Mouse (Mus musculus) neural tube, embryonic 11.5 days (tissue): ENCODE measurements around the gene Rbm8a2. TPM values are rescaled to one million over a fixed set of nuclear protein-coding genes. Genes with fewer than 3 reads are reported as not detected.

Experiments used
- ATAC-seq: fragments of 200-750 bp; cut with Nextera tagmentation; 2 replicates; pipeline ENCODE4 v1.8.0; 2017; ENCODE audit warnings: moderate number of reproducible peaks, mild to moderate bottlenecking, moderate TSS enrichment, moderate library complexity; ENCODE audit not compliant: insufficient read depth, low FRiP score, low TSS enrichment
- DNase-seq: peaks from one replicate; pipeline ENCODE4 v3.0.0-alpha.2; 2015; ENCODE audit warnings: low spot score
- H3K27ac ChIP-seq: fragments of 300-500 bp; sonication (generic); 2 replicates; pipeline ENCODE4 v1.5.1; 2014; ENCODE audit warnings: low read depth, mild to moderate bottlenecking, low read length
- H3K27me3 ChIP-seq: fragments of 300-500 bp; sonication (generic); 2 replicates; pipeline ENCODE4 v1.6.1; 2014; ENCODE audit warnings: mild to moderate bottlenecking, low read length, mixed read lengths; ENCODE audit not compliant: control insufficient read depth, insufficient read depth
- H3K36me3 ChIP-seq: fragments of 300-500 bp; sonication (generic); 2 replicates; pipeline ENCODE4 v1.6.1; 2014; ENCODE audit warnings: mild to moderate bottlenecking, low read length, moderate library complexity, mixed read lengths; ENCODE audit not compliant: control insufficient read depth, insufficient read depth
- H3K4me1 ChIP-seq: fragments of 300-500 bp; sonication (generic); 2 replicates; pipeline ENCODE4 v1.6.1; 2014; ENCODE audit warnings: low read length, mixed read lengths; ENCODE audit not compliant: control insufficient read depth, insufficient read depth
- H3K4me2 ChIP-seq: fragments of 300-500 bp; sonication (generic); 2 replicates; pipeline ENCODE4 v1.6.1; 2014; ENCODE audit warnings: low read depth, mild to moderate bottlenecking, moderate library complexity
- H3K4me3 ChIP-seq: fragments of 300-500 bp; sonication (generic); 2 replicates; pipeline ENCODE4 v1.5.1; 2014; ENCODE audit warnings: low read depth, low read length
- H3K9ac ChIP-seq: fragments of 300-500 bp; sonication (generic); 2 replicates; pipeline ENCODE4 v1.6.1; 2014; ENCODE audit warnings: mild to moderate bottlenecking, low read length
- H3K9me3 ChIP-seq: fragments of 300-500 bp; sonication (generic); 2 replicates; pipeline ENCODE4 v1.6.1; 2016; ENCODE audit warnings: low read length; ENCODE audit not compliant: control insufficient read depth
- WGBS: fragments of 180-500 bp; shearing (Covaris S2); extraction: QIAGEN DNeasy Blood & Tissue Kit; methylation state at CpG from one replicate; pipeline ENCODE4 v1.1.7; 2014; 5-methylcytosine and 5-hydroxymethylcytosine counted together
- polyA plus RNA-seq: library from polyadenylated mRNA; unstranded; fragments of >200 nt; fragmentation: Nextera tagmentation; extraction: Ambion mirVana; gene quantifications from 2 replicates; pipeline ENCODE4 v1.2.1, GENCODE M21; 2014

The Rbm8a2 gene
- polyA plus RNA-seq, 1 experiment from 2014 or later, result 0.82 TPM

GRCm38 (mm10) chr1:175946718-175947315 is 32.1 kb downstream of the Rbm8a2 start:
- no peak overlapping the region for H3K4me2 ChIP-seq
- ATAC-seq (peak; percentile 33; the same call in 1 of the 2 replicates), DNase-seq (no peak)
- H3K27me3 ChIP-seq, result no peaks in the 10 kb centered on the region
- WGBS, result 60% methylated on average over 4 of the region's 4 CpGs
- no peaks in the 10 kb centered on the region for H3K4me1 ChIP-seq
- H3K9ac ChIP-seq, result no peak overlapping the region
- H3K9me3 ChIP-seq, result no peaks in the 10 kb centered on the region
- no peak overlapping the region for H3K4me3 ChIP-seq
- no peak overlapping the region for H3K27ac ChIP-seq
- no peaks in the 10 kb centered on the region for H3K36me3 ChIP-seq

DNA sequence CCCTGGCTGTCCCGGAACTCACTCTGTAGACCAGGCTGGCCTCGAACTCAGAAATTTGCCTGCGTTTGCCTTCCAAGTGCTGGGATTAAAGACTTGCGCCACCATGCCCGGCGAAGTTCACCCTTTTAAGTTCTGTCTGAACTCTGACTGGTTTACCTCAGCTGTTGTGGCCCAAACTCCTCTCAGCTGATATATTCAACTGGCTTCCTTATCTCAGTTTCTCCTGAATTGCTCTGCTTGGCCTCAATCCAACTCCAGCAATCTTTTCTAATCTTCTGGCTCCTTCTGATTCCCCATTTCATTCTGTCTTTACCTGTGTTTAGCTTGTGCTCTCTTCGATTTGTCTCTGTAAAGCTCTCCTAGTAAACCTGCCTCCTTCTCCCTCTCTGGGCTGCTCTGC is 35.7 kb downstream of the Rbm8a2 start:
- whole genome bisulfite sequencing, result 94% methylated on average over 7 of the region's 7 CpGs

DNA sequence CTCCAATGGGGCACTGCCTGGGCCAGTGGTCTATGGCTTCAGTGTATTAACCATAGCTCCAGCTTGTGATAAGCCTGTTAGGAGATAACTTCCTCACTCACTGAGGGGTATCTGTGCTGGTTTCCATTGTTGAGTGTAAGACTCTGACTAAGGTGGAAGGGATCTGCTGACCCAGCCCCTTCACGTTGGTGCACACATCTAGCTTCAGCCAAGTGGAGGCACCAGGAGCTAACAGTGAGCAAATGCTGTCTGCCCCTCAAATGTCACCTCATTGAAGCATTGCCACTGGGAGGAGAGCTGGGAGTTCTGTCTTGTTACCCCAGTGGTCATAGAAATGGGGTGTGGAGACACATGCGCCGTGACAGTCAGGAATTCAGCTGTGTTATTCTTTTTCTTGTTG is 40.2 kb downstream of the Rbm8a2 start:
- Histone ChIP-seq H3K9ac (no peak overlapping the region), H3K4me3 (no peak overlapping the region), H3K9me3 (no peaks in the 10 kb centered on the region), H3K27me3 (no peaks in the 10 kb centered on the region), H3K4me1 (no peaks in the 10 kb centered on the region), H3K36me3 (no peaks in the 10 kb centered on the region), H3K27ac (no peak overlapping the region), H3K4me2 (no peak overlapping the region)
- ATAC-seq (no peak), DNase-seq (no peak)
- 78% methylated on average over 3 of the region's 3 CpGs for WGBS

More for the DNA sequence above, 35.7 kb downstream of the Rbm8a2 start:
- Histone ChIP-seq H3K27ac (no peak overlapping the region), H3K4me1 (no peaks in the 10 kb centered on the region), H3K27me3 (no peaks in the 10 kb centered on the region), H3K9me3 (no peaks in the 10 kb centered on the region), H3K9ac (no peak overlapping the region), H3K36me3 (no peaks in the 10 kb centered on the region), H3K4me3 (no peak overlapping the region), H3K4me2 (no peak overlapping the region)
- no peak for ATAC-seq
- no peak for DNase-seq

DNA sequence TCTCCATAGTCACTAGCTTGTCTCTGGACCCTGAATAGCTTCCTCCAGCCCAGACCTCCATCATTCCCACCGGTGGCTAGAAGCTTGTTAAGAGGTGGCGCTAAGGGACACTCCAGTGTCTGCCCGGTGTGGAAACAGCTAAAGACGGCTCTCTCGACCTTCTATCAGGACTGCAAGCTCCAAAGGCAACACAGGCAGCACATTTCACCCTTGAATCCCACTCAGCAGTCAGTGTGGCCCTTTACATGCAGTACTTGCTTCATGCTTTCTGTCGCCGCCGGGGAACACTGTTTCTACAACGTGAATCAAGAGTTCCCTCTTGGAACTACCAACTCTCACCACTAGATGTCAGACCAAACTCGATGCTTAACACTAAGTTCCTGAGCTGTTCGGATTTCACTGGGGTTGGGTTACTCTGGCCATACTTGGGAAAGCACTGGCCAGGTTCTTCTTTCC is 42.6 kb downstream of the Rbm8a2 start:
- 16% methylated on average over 11 of the region's 11 CpGs for WGBS

GRCm38 (mm10) chr1:175931391-175931790 is 47.5 kb downstream of the Rbm8a2 start:
- no peak for ATAC-seq

More for the DNA sequence above, 42.6 kb downstream of the Rbm8a2 start:
- Histone ChIP-seq H3K36me3 (no peaks in the 10 kb centered on the region), H3K27ac (no peak overlapping the region), H3K4me1 (no peaks in the 10 kb centered on the region), H3K9me3 (no peaks in the 10 kb centered on the region), H3K27me3 (no peaks in the 10 kb centered on the region), H3K4me2 (peak overlapping the region; percentile 28), H3K4me3 (no peak overlapping the region), H3K9ac (peak overlapping the region; percentile 30; the same call in 1 of the 2 replicates)
- peak; percentile 71 for DNase-seq
- peak; percentile 86 for ATAC-seq

More at GRCm38 (mm10) chr1:175931391-175931790, 47.5 kb downstream of the Rbm8a2 start:
- Histone ChIP-seq H3K27me3 (no peaks in the 10 kb centered on the region), H3K4me2 (no peak overlapping the region), H3K9ac (no peak overlapping the region), H3K9me3 (no peaks in the 10 kb centered on the region), H3K4me1 (no peaks in the 10 kb centered on the region), H3K27ac (no peak overlapping the region), H3K4me3 (no peak overlapping the region), H3K36me3 (no peaks in the 10 kb centered on the region)
- no peak for DNase-seq
- WGBS, result 93% methylated on average over 5 of the region's 5 CpGs

Other genes starting within 250 kb of the Rbm8a2 start
- 100 and 112 TPM in 2 replicates for gene Exo1, start 98.5 kb downstream of the Rbm8a2 start, polyA plus RNA-seq
- gene Gm38100, start 58.8 kb downstream of the Rbm8a2 start, polyA plus RNA-seq, result not detected in 2 replicates